Mouse (Mus musculus) urinary bladder, adult 18-20 months (tissue): ENCODE data around the gene Arhgap30.
A peak's percentile ranks its signal among the peaks of the same experiment; 100 is the strongest.

Experiments used
- DNase-seq, 2 experiments: peaks; one replicate each; pipeline ENCODE4 v3.0.0; 2022; ENCODE audit warnings: low spot score in 2 of 2, mixed read lengths in 2 of 2

The Arhgap30 gene

GRCm38 (mm10) chr1:171378298-171378697 is 10.5 kb upstream of the Arhgap30 start:
- DNase-seq: no peak

- peak in 1 of 2 experiments; percentile 51 for DNase-seq
These were observed 8.7 kb upstream of the Arhgap30 start for GRCm38 (mm10) chr1:171379935-171380599.

- no peak for DNase-seq
These were observed 6.6 kb upstream of the Arhgap30 start for GRCm38 (mm10) chr1:171382096-171382620.

DNA sequence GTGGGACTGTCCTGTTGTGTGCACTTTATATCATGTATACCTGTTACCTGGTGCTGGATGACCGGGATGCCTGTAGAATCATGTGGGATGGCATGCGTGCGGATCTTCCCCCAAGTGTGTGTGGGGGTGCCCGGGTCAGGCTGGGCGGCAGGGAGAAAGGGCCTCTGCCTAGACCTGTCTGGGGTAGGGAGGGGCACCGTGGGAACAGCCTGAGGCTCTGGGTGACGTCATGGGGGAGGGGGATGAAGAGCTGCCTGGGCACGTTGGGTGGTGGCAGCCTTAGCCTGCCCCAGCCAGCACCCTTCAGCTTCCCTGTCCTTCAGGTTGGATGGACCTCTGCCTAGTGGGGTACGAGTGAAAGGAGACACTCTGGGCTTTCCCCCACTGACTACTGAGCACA is 4.4 kb upstream of the Arhgap30 start:
- DNase-seq: peak; percentile 84 to 88

- no peak for DNase-seq
These were observed 3.6 kb upstream of the Arhgap30 start for GRCm38 (mm10) chr1:171385171-171385570.

GRCm38 (mm10) chr1:171387099-171387498 is 1.7 kb upstream of the Arhgap30 start:
- DNase-seq: no peak

GRCm38 (mm10) chr1:171390101-171390500 is 1.3 kb downstream of the Arhgap30 start:
- DNase-seq: no peak

DNA sequence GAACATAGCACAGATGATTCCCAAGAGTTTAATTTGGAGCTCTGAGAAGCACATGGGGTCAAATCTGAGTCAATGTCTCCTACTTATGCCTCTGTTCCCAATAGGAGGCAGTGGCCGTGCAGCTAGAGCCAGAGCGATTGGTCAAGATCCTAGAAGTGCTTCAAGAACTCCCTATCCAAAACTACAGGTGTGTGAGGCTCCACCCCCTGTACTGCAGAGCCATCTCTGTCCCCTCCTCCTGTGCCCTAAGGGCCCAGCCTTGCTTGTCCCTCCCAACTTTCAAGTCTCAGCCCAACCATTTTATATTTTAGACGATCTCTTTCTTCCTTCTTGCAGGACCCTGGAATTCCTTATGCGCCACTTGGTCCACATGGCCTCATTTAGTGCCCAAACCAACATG is 13.1 kb downstream of the Arhgap30 start:
- DNase-seq: no peak

- no peak for DNase-seq
These were observed 14.2 kb downstream of the Arhgap30 start for GRCm38 (mm10) chr1:171402991-171403390.

DNA sequence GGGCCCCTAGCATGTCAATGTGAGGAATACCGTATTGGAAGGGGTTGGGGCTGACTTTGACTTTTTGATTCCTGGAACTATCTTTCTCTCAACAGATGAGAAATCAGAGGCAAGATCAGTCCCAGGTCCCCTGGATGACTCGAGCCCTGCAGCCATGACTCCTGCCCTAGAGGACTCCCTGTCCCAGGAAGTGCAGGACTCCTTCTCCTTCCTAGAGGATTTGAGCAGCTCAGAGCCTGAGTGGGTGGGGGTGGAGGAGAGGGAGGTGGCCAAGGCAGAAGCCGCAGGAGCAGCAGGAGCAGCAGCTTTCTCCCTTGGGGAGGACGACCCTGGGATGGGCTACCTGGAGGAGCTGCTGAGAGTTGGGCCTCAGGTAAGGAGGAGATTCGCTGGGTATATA is 18.5 kb downstream of the Arhgap30 start:
- DNase-seq: no peak

DNA sequence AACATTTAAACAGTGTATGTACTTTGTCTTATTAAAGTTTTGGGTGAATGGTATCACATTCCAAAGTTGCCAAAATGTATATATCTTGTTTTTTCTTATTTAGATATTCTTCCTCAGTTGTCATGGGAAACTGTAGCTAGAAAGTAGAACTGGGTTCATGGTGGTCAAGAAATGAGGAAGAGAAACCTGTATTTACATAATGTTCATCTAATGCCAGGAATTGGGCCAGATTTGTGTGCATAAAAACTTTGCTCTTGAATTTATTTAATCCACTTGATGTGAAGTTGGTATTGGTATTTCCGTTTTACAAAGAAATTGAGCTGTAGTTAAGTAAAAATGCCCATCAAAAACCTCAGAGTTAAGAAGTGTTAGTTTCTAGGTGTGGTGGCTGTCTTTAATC is 21.5 kb downstream of the Arhgap30 start:
- DNase-seq: no peak

DNA sequence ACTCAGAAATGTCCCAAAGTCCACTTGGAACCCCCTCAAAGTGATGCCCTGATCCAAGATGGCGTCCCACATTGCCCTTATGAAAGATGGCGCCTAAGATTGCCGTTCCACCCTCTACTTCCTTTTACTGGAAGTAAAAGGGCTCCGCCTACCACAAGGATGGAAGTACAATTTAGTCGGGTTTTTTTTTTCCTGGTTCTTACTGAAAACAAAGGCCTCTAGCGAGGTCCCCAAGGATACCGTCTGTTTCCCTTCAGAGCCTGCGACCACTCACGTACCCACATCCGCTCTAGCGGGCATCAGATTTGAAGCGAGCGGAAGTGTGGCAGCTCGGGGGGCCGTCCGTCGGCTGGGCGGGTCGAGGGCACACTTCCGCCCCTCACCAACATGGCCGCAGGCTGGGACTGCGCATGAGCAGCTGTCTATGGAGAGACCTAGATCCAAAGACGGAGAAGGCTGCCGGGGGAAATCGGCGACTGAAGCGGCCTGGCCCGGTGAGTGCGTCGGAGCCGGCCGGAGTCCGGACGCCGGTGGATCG is 22.3 kb downstream of the Arhgap30 start, which contains the start of gene Usf1:
Gene Usf1, plus strand, starts transcription at position 367 of the 538 bp plus-strand sequence.
- DNase-seq: peak; percentile 91 to 95

- no peak for DNase-seq
These were observed 22.8 kb downstream of the Arhgap30 start for GRCm38 (mm10) chr1:171411492-171411941.

DNA sequence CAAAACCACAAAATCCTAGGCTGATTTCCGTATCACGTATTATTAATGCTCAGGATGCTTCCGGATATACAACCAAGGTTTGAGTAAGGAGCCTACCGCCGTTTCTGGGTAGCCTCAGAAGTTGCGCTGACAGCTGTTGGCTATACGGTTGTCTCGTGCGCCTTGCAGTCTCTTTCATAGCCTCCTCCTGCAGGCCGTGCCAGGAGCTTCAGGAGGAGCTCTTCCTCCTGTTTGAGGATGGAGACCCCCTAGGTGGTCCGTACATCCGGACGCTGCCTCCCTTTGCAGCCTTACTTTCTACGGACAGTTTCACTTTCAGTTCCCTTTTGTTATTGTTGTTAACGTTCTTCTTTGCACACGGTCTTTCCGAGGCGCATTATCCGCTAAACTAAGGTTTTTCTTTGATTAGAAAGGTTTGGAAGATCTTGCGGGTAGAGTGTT is 23.3 kb downstream of the Arhgap30 start:
- peak in 1 of 2 experiments; percentile 39 for DNase-seq

DNA sequence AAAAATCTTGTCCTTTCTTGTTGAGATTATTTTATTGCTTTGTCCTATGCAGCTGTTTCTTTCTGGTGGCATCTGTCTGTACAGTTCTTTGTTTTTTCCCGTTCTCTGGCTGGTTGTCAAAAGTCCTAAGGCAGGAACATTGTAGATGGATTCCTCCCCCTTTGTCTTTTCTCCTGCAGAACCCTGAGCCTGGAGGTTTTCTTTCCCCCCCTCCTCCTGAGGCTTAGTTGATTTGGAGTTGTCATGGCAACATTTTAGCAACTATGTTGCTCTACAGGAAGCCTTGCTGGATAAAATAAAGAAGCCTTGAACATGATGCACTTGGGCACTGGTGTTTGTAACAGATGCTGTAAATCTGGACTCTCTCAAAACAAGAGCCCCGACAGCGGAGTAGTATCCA is 23.7 kb downstream of the Arhgap30 start:
- no peak for DNase-seq

DNA sequence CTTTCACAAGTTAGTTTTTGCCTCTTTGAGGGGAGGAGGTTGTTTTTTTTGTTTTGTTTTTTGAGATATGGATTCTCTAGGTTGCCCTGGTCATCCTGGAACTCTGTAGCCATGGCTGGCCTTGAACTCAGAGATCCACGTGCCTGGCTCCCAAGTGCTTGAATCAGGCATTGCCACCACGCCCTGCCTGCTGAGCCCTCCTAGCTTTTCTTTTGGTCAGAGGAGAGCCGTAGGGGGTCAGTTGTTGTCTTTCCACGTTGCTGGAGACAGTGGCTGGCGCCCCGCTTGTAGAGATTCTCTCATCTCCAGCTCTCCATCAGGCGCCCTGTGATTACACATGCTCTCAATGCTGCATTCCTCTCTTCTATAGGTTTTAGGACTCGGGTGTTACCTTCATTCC is 24.9 kb downstream of the Arhgap30 start:
- no peak for DNase-seq

GRCm38 (mm10) chr1:171418660-171419059 is 29.9 kb downstream of the Arhgap30 start, which contains the start of gene Tstd1:
Tstd1 (plus strand) TSS chr1:171418872.
- DNase-seq: no peak

DNA sequence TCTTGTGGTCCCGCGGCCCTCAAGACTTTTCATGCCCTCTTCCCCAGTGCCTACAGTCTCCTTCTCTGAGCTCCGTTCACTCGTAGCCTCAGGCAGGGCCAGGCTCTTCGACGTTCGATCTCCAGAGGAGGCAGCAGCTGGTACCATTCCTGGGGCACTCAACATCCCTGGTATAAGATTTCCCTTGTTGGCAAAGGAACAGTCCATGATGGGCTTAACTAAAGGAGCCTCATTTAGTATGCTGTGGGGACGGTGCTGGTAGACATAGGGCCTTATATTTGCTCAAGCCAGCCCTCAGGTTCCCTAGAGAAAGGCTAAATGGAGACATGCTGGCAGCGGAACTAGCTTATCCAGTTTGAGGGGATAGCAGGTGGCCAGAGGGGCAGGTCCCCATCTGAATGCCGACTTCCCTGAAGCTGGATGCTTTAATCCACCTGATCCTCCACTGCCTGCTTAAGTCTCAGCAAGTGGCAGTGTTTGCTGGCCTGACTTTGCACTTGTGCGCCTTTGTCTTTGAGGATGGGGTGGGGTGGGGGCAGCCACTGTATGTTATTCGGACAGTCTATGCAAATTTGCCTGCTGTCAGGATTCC is 30.6 kb downstream of the Arhgap30 start:
- no peak for DNase-seq

GRCm38 (mm10) chr1:171419905-171420304 is 31.2 kb downstream of the Arhgap30 start:
- no peak for DNase-seq

DNA sequence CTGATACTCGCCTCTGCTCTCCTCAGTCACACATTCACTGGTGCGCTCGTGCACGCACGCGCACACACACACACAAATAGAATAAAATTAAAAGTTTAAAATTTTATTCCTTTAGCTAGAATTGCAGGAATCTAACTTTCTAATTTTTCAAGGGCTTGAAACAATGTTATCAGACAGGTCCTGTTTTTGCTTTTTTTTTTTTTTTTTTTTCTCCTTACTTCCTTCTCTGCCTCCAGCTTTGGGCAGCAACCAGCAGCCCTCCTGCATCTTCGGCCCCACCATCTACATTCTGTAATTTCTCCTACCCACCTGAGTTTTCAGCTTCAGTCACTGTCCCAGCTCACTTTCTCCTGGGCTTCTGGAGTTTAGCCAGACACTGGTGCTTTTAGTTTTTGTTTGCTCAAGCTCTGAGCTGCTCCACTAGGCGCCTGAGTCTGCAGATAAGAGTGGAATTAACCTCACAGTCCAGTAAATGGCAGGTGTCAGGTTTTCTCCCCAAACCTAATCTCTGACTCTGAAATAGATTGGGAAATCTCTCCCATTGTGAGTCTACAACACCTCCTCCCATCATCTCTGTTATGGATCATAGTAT is 33.8 kb downstream of the Arhgap30 start:
- no peak for DNase-seq

DNA sequence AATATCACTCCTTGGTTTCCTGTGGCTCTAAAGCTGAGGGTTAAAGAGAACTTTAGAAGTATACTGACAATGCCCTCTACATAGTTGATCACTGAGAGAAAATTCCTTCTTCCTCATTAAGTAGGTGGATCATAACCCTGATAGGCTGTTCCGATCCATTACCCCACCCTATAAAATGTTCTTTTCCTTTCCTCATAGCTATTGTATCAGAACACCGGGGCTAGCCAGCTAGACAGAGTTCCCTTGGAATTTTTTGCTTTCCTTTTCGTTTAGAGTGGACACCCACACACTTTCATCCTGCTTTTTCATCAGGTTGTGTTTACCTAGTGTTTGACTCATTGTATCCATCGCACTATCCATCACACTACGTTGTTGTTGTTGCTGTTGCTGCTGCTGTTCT is 35.9 kb downstream of the Arhgap30 start:
- DNase-seq: no peak

GRCm38 (mm10) chr1:171425126-171425525 is 36.4 kb downstream of the Arhgap30 start:
- DNase-seq: peak in 1 of 2 experiments; percentile 64
